11 mouse cellular contexts compared by ENCODE assay signal in the genomic region with DNA sequence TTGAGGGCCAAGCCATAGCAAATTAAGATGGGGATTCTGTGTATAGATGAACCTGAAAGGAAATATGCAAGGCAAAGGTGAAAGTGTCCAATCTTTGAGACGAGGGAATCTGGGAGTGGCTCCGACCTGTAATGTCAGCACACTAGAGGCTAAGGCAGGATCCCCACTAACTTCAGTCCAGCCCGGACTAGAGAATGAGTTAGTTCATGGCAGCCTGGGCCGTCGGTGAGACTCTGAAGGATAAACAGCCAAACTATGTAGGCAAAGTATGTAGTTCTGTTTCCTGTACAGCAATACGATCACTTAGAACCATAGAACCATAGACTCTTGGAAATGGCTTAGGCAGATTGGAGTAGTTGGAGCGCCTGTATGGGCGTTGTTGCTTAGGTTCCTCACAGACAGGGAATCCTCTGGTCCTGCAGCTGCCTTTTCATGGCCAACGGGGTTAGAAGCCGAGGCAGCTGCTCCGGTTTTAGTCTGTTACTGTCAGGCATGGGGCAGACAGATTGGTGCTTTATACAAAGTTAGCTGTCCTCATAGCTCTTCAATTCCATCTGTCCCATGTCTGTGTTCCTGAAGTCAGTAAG. TPM values are rescaled to one million over a fixed set of nuclear protein-coding genes. Genes with fewer than 3 reads are reported as not detected.
A peak's percentile ranks its signal among the peaks of the same experiment; 100 is the strongest.
DNase-seq lines count a peak whose midpoint lies in the region; ATAC-seq and TF ChIP-seq lines count a peak whose summit lies in the region.
"Had no signal": no experiment of that assay in that cellular context is flagged by ENCODE, and none has a peak within 500 bp of the region (broad histone marks: within the 10 kb centered on the region; RNA-seq: fewer than 3 reads in every experiment).

No protein-coding gene starts in this region.

- TF ChIP-seq EP300 in stomach, postnatal 0 days (optimal IDR thresholded peaks at IDR 0.05) = no peak

- intact Hi-C loops in heart, postnatal 25 days (cut with DNase I) = no loop called here

- 84% methylated on average over 11 of the region's 11 CpGs for WGBS in heart, embryonic 10.5 days
- 83% methylated on average over 11 of the region's 11 CpGs for WGBS in neural tube, embryonic 11.5 days
- 64% methylated on average over 11 of the region's 11 CpGs for WGBS in hindbrain, postnatal 0 days
- WGBS in stomach, postnatal 0 days = 78% methylated on average over 11 of the region's 11 CpGs

- peak overlapping the region; percentile 63 for H3K27ac ChIP-seq in heart, embryonic 10.5 days
- H3K27ac ChIP-seq in neural tube, embryonic 11.5 days (ENCODE audit: low read depth, low read length) = no peak overlapping the region
- H3K27ac ChIP-seq in hindbrain, postnatal 0 days = peak overlapping the region; percentile 51
- H3K27ac ChIP-seq in stomach, postnatal 0 days (replicated peaks) = 0 out of 2 replicates have a peak overlapping the region, but pooled peaks have one; percentile 24
- H3K27ac ChIP-seq: kidney, embryonic 15.5 days had no signal

- no peak overlapping the region for H3K9ac ChIP-seq in neural tube, embryonic 11.5 days (ENCODE audit: low read length)
- no peak overlapping the region for H3K9ac ChIP-seq in hindbrain, postnatal 0 days (replicated peaks; ENCODE audit: low read length)
- H3K9ac ChIP-seq in stomach, postnatal 0 days (ENCODE audit: low read length) = no peak overlapping the region
- H3K9ac ChIP-seq: kidney, embryonic 15.5 days had no signal

- no peak for ATAC-seq in neural tube, embryonic 11.5 days (ENCODE audit: insufficient read depth, low FRiP score, low TSS enrichment)
- no peak for ATAC-seq in hindbrain, postnatal 0 days
- no peak for ATAC-seq in stomach, postnatal 0 days (ENCODE audit: low FRiP score, low TSS enrichment)
- ATAC-seq: lung, postnatal 0 days had no signal

- DNase-seq in heart, embryonic 10.5 days (ENCODE audit: low spot score) = no peak
- no peak for DNase-seq in heart, postnatal 25 days (ENCODE audit: low spot score)
- DNase-seq in neural tube, embryonic 11.5 days (ENCODE audit: low spot score) = peak; percentile 24
- no peak for DNase-seq in neural tube, embryonic 10.5 days (ENCODE audit: extremely low spot score, low spot score)
- DNase-seq in hindbrain, postnatal 0 days (ENCODE audit: low spot score) = no peak
- no peak for DNase-seq in stomach, postnatal 0 days (ENCODE audit: low spot score)
- DNase-seq in right cerebral cortex, adult 18-20 months = no peak
- no peak for DNase-seq in cerebellum, postnatal 14 days

- H3K9me3 ChIP-seq in heart, embryonic 10.5 days = no peaks in the 10 kb centered on the region
- H3K9me3 ChIP-seq in neural tube, embryonic 11.5 days (ENCODE audit: control insufficient read depth, low read length) = no peaks in the 10 kb centered on the region
- H3K9me3 ChIP-seq in hindbrain, postnatal 0 days (ENCODE audit: low read length) = no peaks in the 10 kb centered on the region
- no peaks in the 10 kb centered on the region for H3K9me3 ChIP-seq in stomach, postnatal 0 days (ENCODE audit: control insufficient read depth, low read length)
- H3K9me3 ChIP-seq: kidney, embryonic 15.5 days had no signal

- TF ChIP-seq CTCF in hindbrain, postnatal 0 days (IDR thresholded peaks at IDR 0.05; ENCODE audit: low read depth) = no peak
- TF ChIP-seq CTCF in stomach, postnatal 0 days (IDR thresholded peaks at IDR 0.05; ENCODE audit: low read depth) = no peak

- peaks cover 39% of the 10 kb centered on the region for H3K4me1 ChIP-seq in heart, embryonic 10.5 days
- H3K4me1 ChIP-seq in neural tube, embryonic 11.5 days (ENCODE audit: control insufficient read depth, insufficient read depth, low read length) = peaks cover 22% of the 10 kb centered on the region
- H3K4me1 ChIP-seq in hindbrain, postnatal 0 days (ENCODE audit: insufficient read depth, low read length) = peaks cover 12% of the 10 kb centered on the region; the same call in 1 of the 2 replicates
- H3K4me1 ChIP-seq in stomach, postnatal 0 days (replicated peaks; ENCODE audit: control insufficient read depth, insufficient read depth) = peaks cover 9% of the 10 kb centered on the region

- H3K4me3 ChIP-seq in heart, embryonic 10.5 days = no peak overlapping the region
- no peak overlapping the region for H3K4me3 ChIP-seq in neural tube, embryonic 11.5 days (ENCODE audit: low read depth, low read length)
- H3K4me3 ChIP-seq in hindbrain, postnatal 0 days (ENCODE audit: low read length) = no peak overlapping the region
- H3K4me3 ChIP-seq in stomach, postnatal 0 days (ENCODE audit: low read depth, low read length) = no peak overlapping the region
- H3K4me3 ChIP-seq: kidney, embryonic 15.5 days; myocyte had no signal

- H3K27me3 ChIP-seq in heart, embryonic 10.5 days (ENCODE audit: insufficient read depth, poor library complexity, severe bottlenecking) = no peaks in the 10 kb centered on the region
- H3K27me3 ChIP-seq in neural tube, embryonic 11.5 days (ENCODE audit: control insufficient read depth, insufficient read depth, low read length) = no peaks in the 10 kb centered on the region
- H3K27me3 ChIP-seq in hindbrain, postnatal 0 days (ENCODE audit: insufficient read depth, low read length) = no peaks in the 10 kb centered on the region
- no peaks in the 10 kb centered on the region for H3K27me3 ChIP-seq in stomach, postnatal 0 days (ENCODE audit: control insufficient read depth, insufficient read depth, low read length)
- H3K27me3 ChIP-seq: kidney, embryonic 15.5 days had no signal

- H3K36me3 ChIP-seq in heart, embryonic 10.5 days = peaks cover 8% of the 10 kb centered on the region
- no peaks in the 10 kb centered on the region for H3K36me3 ChIP-seq in neural tube, embryonic 11.5 days (ENCODE audit: control insufficient read depth, insufficient read depth, low read length)
- H3K36me3 ChIP-seq in hindbrain, postnatal 0 days (ENCODE audit: insufficient read depth, low read length) = no peaks in the 10 kb centered on the region
- no peaks in the 10 kb centered on the region for H3K36me3 ChIP-seq in stomach, postnatal 0 days (ENCODE audit: control insufficient read depth, insufficient read depth, low read length)

- no peak overlapping the region for H3K4me2 ChIP-seq in neural tube, embryonic 11.5 days (ENCODE audit: low read depth)
- H3K4me2 ChIP-seq in hindbrain, postnatal 0 days (ENCODE audit: low read depth, low read length) = no peak overlapping the region
- H3K4me2 ChIP-seq in stomach, postnatal 0 days (replicated peaks; ENCODE audit: low read depth) = no peak overlapping the region
- H3K4me2 ChIP-seq: kidney, embryonic 15.5 days had no signal

RNA-seq across cellular contexts. Expression of gene Atf7ip, which starts 39.4 kb away (rescaled TPM):
- polyA plus RNA-seq in heart, embryonic 10.5 days (2016; fragmentation: Nextera tagmentation; extraction: Ambion mirVana) = 37.7 and 42.4 TPM in 2 replicates
- 10 to 100 TPM; 79.8 to 92.6 TPM for total RNA-seq in heart, postnatal 25 days (2021)
- polyA plus RNA-seq in neural tube, embryonic 11.5 days (2014; fragmentation: Nextera tagmentation; extraction: Ambion mirVana) = 51.1 and 56.4 TPM in 2 replicates
- total RNA-seq in hindbrain, postnatal 0 days (2014; rRNA removed) = 39.4 and 42.8 TPM in 2 replicates
- 22.9 and 25.6 TPM in 2 replicates for polyA plus RNA-seq in hindbrain, postnatal 0 days (2015; fragmentation: Nextera tagmentation; extraction: Ambion mirVana)
- polyA plus RNA-seq in stomach, postnatal 0 days (2015; fragmentation: Nextera tagmentation; extraction: Ambion mirVana) = 8.4 and 9.5 TPM in 2 replicates
